Mouse (Mus musculus): ENCODE measurements around the gene A930017K11Rik.

A930017K11Rik gene

DNA sequence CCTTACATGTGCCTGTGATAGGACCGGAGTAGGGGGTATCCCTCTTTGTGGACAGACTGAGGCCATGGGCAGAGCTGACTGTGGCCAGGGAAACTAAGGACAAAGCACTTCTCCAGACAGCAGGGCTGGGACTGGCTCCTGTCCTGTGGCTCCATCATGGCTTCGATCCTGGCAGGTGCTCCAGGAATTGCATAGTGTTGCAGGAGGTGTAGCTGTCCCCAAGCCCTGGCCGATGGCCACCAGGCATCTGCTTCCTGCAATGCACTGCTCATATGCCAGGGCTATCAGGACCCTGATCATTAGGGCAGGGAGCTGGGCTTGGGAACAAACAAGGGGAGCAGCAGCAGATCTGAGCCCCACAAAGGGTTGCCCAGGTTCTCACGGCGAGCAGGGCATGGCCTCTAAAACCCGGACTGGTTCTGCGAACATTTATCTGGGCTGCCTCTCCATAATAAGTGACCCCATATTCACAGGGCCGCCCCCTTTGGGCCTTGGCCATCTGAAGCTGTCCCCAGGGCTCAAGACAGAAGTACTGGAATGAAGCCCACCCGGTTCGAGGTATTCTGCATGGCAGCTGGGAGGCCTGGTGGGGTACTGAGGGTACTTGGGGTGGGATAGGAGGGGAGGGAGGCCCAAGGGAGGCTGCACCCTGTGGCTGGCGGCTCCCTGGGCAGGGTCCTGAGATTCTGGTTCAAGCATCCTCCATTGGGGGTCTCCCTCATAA lies 6.6 kb upstream of the A930017K11Rik start:
- no peak for DNase-seq

DNA sequence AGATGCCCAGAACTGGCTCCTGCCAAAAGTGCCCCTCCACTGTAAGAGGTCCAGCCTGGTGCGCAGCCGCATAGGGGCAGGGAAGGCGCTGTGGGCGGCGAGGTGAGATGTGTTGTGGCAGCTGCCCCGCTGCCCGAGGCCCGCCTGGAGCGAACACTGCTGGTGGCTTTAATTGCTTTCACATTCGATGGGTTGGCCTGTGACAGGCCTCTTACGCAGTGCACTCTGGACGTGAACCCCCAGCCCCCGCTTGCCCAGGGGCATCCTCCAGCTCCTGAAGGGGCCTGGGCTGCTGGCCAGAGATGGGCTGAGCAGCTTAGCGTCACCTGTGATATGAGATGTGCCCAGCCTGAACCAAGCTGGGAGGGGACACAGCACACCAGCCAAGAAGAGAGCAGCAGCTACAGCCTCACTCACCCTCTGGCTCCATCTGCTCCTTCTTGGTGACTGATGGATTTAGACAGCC lies 5.3 kb upstream of the A930017K11Rik start:
- DNase-seq: peak; percentile 80

DNA sequence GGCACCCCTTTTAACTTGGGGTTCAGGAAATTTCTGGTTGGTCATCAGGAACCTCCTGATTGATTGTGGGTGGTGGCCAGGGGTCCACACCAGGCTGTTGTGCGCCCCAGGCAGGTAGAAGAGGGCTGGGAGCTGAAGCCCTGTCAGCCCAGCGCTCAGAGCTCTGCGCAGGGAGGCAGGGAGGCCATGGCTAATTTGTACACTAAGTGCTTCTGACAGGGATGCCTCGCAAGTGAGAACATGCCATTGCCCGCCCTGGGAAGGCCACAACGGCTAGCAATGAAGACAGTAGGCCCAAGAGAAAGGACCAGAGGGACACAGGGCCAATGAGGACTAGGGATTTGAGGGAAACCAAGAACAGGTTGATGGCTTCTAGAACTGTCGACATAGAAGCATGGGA lies 4.3 kb upstream of the A930017K11Rik start:
- DNase-seq: peak; percentile 88

DNA sequence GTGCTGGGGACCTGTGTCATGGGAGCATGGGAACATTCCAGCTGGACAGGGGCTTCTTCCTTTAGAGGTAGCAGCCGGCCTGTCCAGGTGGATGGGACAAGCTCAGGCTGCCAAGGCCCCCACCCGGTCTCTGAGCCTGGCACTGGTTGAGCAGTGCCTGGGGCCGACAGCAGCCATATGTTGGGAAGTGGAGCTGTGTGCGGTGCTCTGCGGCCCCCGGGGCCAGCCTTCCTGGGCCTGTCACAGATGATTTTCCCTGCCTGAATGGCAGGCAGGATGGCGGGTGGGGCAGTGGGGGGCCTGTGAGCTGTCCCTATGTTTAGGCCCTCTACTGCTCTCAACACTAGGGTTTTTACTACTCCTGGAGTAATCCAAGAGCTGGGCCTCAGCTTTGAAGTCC lies 3.8 kb upstream of the A930017K11Rik start:
- DNase-seq: peak; percentile 71

DNA sequence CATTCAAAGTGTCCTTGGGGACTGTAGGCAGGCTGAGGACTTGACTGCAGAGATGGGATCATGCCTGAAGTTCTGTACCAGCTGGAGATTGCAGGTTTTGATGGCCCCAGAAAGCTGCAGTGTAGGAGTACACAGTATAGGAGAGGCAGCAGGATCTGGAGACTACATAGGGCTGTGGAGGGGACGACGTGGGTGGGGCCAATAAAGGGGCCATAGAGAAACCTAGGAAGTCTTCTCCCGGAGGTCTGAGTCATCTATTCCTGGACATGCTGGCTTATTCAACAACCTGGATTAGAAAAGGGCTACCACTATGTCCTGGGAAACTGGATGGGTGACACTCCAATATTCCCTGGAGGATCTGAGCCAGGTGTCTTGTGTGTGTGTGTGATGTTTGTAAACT lies 3.4 kb upstream of the A930017K11Rik start:
- DNase-seq: no peak

DNA sequence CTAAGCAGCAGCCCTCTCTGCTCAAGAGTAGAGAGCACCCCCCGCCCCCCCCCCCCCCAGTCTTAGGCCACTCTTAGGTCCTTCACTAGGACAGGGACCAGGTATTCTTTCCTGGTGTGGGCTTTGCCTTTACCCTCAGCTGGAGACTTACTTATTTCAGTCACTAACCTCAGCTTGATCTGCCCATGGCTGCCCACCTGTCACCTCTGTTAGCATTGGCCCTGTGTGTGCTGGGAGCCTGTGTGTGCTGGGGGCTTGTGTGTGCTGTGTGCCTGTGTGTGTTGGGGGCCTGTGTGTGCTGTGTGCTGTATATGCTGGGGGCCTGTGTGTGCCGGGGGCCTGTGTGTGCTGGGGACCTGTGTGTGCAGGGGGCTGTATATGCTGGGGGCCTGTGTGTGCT lies 2.3 kb upstream of the A930017K11Rik start:
- DNase-seq: no peak

DNA sequence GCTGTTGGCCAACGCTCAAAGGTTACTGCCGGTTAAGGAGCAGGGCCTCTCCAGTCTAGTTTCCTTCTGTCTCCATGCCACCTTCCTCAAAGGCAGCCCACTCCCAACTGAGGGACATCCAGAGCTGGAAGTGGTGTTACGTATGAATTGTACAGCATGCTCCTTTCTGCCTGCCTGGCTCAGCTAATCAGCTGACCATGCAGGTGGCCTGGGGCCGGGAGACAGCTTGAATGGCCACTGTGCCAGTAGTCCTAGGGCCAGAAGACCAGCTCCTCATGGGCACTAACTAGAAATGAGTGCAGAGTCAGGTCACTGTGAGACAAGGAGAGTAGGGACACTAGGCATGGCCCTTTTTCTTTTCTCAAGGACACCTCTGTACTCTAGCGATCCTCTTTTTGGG lies 796 bp upstream of the A930017K11Rik start:
- no peak for DNase-seq

DNA sequence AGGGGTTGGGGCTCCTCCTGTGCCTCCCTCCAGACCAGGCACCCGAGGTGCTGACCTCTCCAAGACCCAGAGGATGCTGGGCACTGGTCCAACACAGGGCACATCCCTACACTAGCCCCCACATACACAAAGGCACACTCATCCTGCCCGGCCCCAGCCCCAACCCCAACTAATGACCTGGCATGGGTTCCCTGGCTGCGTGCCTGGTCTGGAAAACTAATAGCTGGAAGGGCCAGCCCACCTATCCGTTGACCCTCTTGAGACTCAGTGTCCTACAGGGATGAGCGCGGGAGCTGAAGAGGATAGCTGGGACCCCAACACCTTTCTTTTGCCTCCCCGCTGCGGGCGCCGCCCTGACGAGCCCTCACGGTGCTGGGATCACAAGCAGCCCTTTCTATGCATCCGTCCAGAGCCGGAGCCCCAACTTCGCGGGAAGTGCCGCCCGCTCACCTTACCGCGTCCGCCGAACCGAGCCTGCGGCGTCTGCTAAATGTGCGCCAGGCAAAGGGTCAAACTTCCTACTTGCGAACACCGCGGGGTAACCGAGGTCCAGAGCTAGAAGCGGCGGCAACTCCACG lies 1.1 kb downstream of the A930017K11Rik start:
- DNase-seq: peak; percentile 79

DNA sequence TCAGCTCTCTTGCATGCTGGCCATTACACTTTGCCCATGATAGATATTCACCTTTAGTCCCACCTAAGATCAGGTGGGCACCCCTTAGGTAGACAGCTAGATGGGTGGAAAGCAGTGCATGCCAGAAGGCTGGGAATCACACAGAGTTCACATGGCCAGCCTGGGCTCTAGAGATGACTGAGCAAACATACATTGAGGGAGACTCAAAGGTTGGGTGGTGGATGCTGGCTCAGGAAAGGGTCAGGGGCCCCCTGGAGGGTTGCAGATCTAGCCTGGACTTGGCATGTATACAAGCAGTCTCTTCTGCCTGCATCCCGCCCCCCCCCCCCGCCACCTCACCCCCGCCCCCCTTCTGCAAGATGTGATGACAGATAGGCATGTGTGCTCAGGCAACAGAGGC lies 1.7 kb downstream of the A930017K11Rik start:
- no peak for DNase-seq

DNA sequence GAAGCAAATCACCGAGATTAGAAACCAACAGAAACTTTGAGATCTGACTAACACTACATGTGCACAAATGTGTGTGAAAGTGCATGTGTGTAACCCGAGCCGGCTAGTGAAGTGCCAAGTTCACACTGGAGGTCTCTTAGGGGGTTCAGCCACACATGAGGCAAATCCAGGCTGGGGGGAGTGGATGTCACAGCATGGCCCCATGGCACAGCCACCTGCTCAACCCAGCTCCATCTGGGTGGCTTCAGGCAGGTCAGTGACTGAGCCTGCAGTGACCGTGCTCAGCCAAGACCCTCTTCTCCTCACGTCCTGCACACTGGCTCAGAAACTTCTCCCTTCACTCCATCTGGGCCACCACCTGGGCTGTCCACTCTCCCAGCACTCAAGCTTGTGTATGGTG lies 2.4 kb downstream of the A930017K11Rik start:
- no peak for DNase-seq

DNA sequence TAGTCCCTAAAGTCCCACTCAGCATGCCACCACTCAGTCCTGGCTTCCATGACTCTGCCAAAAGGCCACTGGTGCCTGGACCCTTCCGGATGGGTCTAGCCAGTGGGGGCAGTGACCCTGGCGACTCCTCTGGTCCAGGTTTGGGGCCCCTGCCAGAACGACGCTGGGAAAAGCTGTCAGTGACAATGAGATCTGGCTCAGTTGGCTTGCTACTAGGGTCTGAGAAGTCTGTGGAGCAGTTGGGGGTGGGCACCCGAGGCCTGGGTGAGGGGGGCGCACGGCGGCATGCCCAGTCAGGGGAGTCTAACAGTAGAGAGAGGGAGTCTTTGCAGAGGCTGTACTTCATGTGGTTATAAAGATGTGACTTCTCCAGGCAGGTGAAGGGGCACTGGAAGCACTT lies 4.3 kb downstream of the A930017K11Rik start:
- no peak for DNase-seq

DNA sequence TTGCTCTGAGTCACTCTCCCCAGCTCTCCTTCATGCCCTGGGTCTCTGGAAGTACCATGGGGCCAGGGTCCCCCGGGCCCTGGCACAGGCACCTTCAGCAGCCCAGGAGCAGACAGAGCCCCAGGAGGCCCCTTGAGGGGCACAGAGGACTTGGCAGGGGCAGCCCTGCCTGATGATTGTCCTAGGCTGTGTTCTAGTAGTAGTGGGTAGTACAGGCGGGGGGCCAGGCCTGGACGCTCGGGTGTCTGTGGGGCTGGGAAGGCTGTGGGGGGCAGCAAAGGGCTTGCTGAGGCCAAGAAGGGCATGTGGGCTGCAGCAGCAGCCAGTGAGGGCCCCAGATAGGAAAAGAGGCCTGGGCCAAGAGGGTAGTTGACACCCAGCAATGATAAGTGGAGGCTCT lies 4.8 kb downstream of the A930017K11Rik start:
- no peak for DNase-seq

DNA sequence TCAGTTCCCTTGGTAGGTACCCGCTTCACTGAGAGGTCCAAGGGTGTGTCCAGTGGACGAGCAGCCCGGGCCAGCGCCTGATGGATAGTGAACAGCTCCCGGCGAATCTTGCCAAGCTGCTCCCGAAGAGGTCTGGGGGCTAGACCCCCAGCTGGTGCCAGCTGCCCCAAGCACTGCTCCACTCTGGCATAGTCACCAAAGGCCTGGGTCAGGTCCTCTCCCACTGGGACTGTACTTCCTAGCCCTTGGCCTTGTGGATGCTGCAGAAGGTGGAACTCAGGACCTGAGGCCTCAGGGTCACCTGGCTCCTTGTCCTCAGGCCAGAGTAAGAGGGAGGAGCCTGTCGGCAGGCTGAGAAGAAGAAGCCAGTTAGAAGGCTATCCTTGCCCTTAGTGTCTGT lies 5.5 kb downstream of the A930017K11Rik start:
- DNase-seq: no peak

DNA sequence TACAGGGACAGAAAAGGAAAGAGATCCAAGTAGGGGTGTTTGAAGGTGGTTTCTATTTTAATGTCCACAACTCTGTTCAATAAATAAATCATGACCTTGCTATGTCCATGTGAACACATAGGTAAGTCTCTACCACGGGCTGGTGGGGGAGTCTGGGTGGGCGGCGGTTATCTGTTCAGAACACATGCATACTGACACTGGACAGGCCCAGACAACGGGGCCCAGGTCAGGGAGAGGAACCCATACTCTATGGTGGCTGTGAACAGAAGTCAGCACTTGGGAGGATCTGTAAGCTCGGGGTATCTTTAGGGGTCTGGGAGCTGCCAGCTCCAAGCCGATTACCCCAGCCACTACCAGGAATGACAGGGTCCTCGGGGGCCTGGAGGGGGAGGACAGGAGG lies 6.0 kb downstream of the A930017K11Rik start:
- DNase-seq: no peak

DNA sequence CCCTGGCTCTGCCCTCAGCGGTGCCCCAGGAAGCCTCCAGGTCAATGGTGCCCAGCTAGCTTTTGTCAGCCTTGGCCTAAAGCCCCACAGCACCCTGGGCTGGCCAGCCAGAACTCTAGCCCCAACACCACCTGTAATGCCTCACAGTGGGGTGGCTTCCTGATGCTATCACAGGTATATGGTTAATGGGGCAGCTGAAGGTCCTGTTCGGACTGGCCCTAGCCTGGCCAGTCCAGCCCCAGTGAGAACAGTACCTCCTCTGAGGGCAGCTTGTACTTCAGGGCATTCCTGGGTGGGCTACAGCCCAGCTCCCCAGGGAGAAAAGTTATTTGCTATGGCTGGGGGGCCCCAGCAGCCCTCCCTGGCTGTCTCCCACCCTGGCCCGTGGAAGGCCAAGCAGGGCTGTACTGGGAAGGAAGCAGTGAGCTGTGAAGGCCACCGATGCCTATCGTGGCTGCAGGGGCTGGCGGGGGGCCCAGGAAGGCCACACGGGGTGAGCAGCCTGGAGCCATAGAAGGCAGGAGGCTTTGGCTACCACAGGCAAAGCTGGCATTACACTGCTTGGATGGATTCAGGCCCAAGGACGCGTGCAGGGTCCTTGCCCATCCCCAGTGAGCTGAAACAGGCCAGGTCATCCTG lies 6.7 kb downstream of the A930017K11Rik start:
- no peak for DNase-seq

DNA sequence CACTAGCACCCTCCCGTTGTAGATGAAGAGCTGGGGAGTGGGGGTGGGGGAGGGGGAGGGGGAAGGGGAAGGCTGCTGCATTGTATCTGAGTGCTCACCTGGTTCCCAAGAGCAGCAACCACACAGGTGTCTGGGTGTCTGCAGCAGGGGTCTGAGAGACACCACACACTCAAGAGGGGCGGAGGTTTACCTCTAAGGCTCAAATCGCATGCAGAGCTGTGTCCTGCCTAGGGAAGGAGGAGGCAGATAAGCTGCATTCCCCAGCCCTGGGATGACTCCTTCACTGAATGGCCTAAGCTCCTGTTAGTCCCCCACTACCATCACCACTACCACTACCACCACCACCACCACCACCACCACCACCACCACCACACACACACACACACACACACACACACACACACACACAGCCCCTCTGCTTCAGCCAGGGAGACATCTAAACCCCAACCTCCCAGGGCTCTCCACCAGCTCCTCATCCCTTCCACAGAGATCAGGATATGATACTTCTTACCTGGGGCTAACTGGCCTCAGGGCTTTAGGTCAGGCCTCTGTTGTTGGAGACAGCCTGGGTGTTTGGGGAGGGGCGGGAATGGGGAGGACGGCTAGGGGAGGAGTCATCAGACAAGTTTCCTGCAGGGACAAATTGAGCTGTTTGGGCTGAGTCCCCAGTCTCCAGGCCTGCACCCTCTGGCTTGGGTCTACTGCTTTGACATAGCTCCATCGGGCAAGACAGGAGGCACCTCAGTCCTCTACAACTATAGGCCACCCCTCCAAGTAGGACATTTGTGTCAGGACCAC lies 7.8 kb downstream of the A930017K11Rik start, which contains the start of the genes Pigq and Nhlrc4:
Gene Pigq (minus strand): TSS at position 571 of the 798 bp plus-strand sequence.
Gene Nhlrc4 (minus strand): TSS at position 596 of the 798 bp plus-strand sequence.
- DNase-seq: no peak

DNA sequence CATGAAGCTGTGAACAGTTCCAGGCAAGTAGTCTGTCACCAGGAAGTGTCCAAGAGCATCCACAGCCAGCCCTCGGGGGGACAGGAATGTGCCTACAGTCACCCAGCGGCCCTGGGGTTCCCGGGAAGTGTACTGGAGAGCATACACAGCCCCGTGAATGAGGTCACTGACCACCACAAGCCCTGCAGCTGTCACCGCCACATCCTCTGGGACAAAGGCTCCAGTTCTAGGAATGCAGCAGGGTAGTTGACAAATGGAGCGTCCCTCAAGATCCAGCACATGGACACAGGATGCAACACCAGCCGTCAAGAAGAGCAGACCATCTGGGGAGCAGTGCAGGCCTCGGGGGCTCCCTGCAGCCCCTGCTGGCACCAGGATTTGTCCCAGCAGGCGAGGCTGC lies 8.6 kb downstream of the A930017K11Rik start:
- peak; percentile 53 for DNase-seq

DNA sequence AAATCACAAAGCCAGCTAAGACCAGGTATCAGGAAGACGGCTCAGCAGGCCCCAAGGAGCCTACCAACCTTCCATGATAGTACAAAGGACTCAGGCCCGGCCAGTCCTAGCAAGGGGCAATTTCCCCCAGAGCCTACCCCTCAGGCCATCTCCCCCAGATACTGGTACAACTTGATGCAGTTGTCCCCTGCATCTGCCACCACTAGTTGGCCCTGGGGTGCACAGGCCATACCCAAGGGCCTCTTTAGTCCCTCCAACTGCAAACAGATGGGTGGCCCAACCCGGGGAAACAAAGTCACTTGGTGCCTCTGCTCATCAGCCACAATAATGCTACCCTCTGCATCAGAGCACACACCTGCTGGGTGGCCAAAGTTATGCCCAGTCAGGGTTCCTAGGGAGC lies 9.1 kb downstream of the A930017K11Rik start:
- DNase-seq: no peak

DNA sequence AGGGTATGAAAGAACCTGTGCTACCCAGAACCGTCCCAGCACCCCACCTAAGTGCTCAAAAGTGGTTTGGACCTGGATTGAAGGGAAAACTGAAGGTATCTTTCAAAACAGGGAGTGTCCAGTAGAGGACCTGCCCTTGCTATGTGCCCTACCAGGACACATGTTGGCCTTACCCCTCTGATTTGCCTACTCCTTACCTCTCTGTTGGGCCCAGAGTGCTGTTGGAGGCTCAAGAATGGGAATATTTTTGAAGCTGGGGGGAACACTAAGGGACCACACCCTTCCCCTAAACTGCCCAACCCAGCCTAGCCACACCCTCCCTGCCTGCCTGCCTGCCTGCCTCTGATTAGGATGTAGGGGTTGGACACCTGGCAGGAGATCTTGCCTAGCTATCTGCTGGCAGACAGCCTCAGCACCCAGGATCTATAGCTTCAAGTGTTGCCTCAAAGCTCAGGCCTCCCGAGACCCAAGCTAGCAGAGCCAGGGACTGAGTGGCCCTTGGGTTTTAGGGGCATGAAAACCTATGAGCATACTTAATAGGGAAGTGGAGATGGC lies 9.7 kb downstream of the A930017K11Rik start:
- no peak for DNase-seq

DNA sequence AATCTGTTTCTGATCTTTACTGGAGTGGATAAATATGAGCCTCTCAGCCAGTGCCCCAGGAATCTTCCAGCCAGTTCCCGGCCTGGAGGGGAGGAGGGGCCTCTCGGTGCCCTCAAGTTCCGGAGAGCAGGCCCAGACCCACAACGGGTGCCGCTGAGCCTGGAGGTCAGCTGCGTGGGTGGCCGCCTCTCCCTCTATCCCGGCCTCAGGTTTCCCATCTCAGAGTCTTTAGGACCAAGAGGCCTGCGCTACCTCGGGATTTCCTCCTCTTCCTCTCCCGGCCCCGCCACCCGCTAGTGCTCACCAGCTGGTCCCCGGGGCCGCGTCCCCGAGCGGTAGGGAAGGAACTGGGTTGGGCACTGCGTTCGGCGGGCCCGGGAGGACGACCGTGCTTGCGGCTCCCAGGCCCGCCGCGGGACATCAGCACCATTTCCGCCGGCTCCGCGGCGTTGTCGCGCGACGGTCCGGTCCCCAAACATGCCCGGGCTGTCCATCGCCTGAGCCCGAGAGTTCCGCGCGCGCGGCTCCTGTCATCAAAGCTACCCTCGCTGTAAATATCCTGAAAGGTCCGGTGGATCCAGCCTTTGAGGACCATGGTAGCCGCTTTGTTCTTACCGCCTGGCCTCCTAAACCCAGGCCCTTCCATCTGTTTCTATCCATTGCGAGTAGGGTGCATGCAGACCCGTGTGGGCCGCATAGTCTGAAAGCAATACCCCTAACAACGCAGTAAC lies 10.7 kb downstream of the A930017K11Rik start:
- DNase-seq: peak; percentile 85

DNA sequence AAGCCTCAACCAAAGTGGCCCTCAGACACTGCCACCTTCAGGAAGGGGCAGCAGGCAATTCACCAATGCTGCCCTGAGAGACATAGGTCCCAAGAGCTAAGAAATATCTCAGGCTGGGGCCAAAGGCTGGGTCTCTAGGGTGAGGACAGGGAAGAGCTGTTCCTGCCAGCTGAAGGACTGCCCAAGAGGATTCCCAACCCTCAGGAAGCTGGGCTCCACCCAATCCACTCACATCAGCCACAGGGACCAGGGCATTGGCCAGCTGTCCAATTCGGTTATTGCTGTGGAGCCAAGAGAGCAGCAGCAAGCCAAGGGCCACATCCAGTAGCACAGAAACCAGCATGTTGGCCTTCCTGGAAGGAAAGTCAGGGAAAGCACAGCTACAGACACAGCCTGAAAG lies 17.8 kb downstream of the A930017K11Rik start:
- DNase-seq: no peak

DNA sequence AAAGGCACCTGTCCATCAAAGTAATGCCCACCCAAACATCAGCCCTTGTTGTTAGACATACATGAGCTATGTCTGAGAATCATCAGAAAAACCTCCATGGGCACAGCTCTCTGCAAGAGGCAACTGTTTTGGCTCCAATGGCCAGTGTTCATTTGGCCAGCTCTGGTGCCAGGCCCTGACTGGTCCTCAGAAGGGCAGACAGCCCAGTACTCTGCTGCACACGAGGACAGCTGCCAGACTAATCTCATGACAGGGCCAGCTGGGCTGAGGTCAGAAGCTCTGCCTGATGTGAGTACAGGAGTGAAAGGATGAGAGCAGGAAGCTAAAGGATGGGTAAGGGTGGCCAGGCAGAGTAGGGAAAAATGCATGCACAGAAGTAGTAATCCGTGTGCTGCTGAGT lies 27.0 kb downstream of the A930017K11Rik start:
- DNase-seq: no peak
